Mouse (Mus musculus) limb, embryonic 15.5 days (tissue): ENCODE measurements at regions not wholly inside any gene's neighbourhood (a gene's known extent, or its start where the extent isn't known, plus 50 kb on each side); places are given as distances from the start of the nearest gene placed in this dataset.

Source experiments
- ATAC-seq: fragments of 200-750 bp; cut with Nextera tagmentation; 2 replicates; pipeline ENCODE4 v1.8.0; 2017; ENCODE audit warnings: low read depth, moderate TSS enrichment; ENCODE audit not compliant: insufficient number of reproducible peaks, low FRiP score, low TSS enrichment
- H3K27ac ChIP-seq: fragments of 300-500 bp; sonication (generic); 2 replicates; pipeline ENCODE4 v1.5.1; 2015; ENCODE audit warnings: moderate library complexity, mild to moderate bottlenecking, inconsistent platforms
- H3K27me3 ChIP-seq: fragments of 300-500 bp; sonication (generic); 2 replicates; pipeline ENCODE4 v1.6.1; 2015; ENCODE audit warnings: inconsistent platforms
- H3K36me3 ChIP-seq: fragments of 300-500 bp; sonication (generic); 2 replicates; pipeline ENCODE4 v1.6.1; 2015; ENCODE audit warnings: inconsistent platforms
- H3K4me1 ChIP-seq: fragments of 300-500 bp; sonication (generic); 2 replicates; pipeline ENCODE4 v1.6.1; 2015; ENCODE audit warnings: inconsistent platforms
- H3K4me2 ChIP-seq: fragments of 300-500 bp; sonication (generic); 2 replicates; pipeline ENCODE4 v1.6.1; 2015; ENCODE audit warnings: mild to moderate bottlenecking, inconsistent platforms
- H3K4me3 ChIP-seq: fragments of 300-500 bp; sonication (generic); 2 replicates; pipeline ENCODE4 v1.5.1; 2015; ENCODE audit warnings: mild to moderate bottlenecking, inconsistent platforms
- H3K9ac ChIP-seq: fragments of 300-500 bp; sonication (generic); 2 replicates; pipeline ENCODE4 v1.6.1; 2015; ENCODE audit warnings: inconsistent platforms
- H3K9me3 ChIP-seq: fragments of 300-500 bp; sonication (generic); 2 replicates; pipeline ENCODE4 v1.6.1; 2016; ENCODE audit warnings: inconsistent platforms
- WGBS: fragments of 180-500 bp; shearing (Covaris S2); methylation state at CpG from one replicate; pipeline ENCODE4 v1.1.7; 2015; 5-methylcytosine and 5-hydroxymethylcytosine counted together

- H3K4me3 ChIP-seq = no peak overlapping the region
- H3K4me1 ChIP-seq = no peaks in the 10 kb centered on the region
- no peak overlapping the region for H3K4me2 ChIP-seq
- ATAC-seq = no peak
- H3K9ac ChIP-seq = no peak overlapping the region
- H3K36me3 ChIP-seq = no peaks in the 10 kb centered on the region
- H3K27me3 ChIP-seq = no peaks in the 10 kb centered on the region
- no peak overlapping the region for H3K27ac ChIP-seq
- no peaks in the 10 kb centered on the region for H3K9me3 ChIP-seq
Observed at GRCm38 (mm10) chr3:159689743-159690142, 90.8 kb downstream of the Rpe65 start.

- H3K27ac ChIP-seq = no peak overlapping the region
- no peak overlapping the region for H3K4me3 ChIP-seq
- 27% methylated on average over 2 of the region's 2 CpGs for WGBS
- no peak overlapping the region for H3K9ac ChIP-seq
- no peaks in the 10 kb centered on the region for H3K4me1 ChIP-seq
- no peaks in the 10 kb centered on the region for H3K9me3 ChIP-seq
- ATAC-seq = no peak
- no peaks in the 10 kb centered on the region for H3K36me3 ChIP-seq
- H3K27me3 ChIP-seq = no peaks in the 10 kb centered on the region
- no peak overlapping the region for H3K4me2 ChIP-seq
Observed at GRCm38 (mm10) chr3:159724340-159725119, 114.9 kb upstream of the Wls start.

GRCm38 (mm10) chr3:159732201-159732600, 107.3 kb upstream of the Wls start:
- Histone ChIP-seq H3K9ac (no peak overlapping the region), H3K4me1 (no peaks in the 10 kb centered on the region), H3K4me2 (no peak overlapping the region), H3K27ac (no peak overlapping the region), H3K4me3 (no peak overlapping the region), H3K27me3 (no peaks in the 10 kb centered on the region), H3K36me3 (no peaks in the 10 kb centered on the region), H3K9me3 (no peaks in the 10 kb centered on the region)
- 48% methylated on average over 1 of the region's 1 CpGs for WGBS
- no peak for ATAC-seq

- Histone ChIP-seq H3K9ac (no peak overlapping the region), H3K27me3 (no peaks in the 10 kb centered on the region), H3K27ac (no peak overlapping the region), H3K4me2 (no peak overlapping the region), H3K4me1 (no peaks in the 10 kb centered on the region), H3K4me3 (no peak overlapping the region), H3K36me3 (no peaks in the 10 kb centered on the region), H3K9me3 (no peaks in the 10 kb centered on the region)
- ATAC-seq = no peak
Observed at GRCm38 (mm10) chr3:159733141-159733540, 106.3 kb upstream of the Wls start.

- Histone ChIP-seq H3K27ac (no peak overlapping the region), H3K4me1 (no peaks in the 10 kb centered on the region), H3K9me3 (no peaks in the 10 kb centered on the region), H3K4me2 (no peak overlapping the region), H3K9ac (no peak overlapping the region), H3K27me3 (no peaks in the 10 kb centered on the region), H3K36me3 (no peaks in the 10 kb centered on the region), H3K4me3 (no peak overlapping the region)
- no peak for ATAC-seq
- 86% methylated on average over 1 of the region's 1 CpGs for WGBS
Observed at GRCm38 (mm10) chr3:159734547-159734946, 104.9 kb upstream of the Wls start.

DNA sequence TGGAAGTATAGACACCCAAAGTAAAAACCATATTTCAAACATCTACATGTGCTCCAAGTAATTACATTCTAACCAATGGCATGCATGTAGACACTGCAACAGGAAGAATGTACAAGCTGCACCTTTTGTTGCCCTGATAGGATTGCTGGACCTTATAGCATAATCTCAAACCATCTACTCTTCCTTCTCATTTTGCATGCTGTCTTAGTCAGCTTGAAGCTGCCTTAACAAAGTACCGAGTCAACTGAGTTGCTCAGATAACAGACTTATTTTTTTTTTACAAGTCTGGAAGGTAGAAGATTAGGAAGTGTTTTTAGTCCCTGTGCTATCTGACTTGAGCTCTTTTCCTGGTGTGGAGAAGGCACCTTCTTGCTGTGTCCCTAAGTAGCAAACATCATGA, 103.4 kb upstream of the Wls start:
- Histone ChIP-seq H3K4me3 (no peak overlapping the region), H3K4me1 (no peaks in the 10 kb centered on the region), H3K4me2 (no peak overlapping the region), H3K27ac (no peak overlapping the region), H3K36me3 (no peaks in the 10 kb centered on the region), H3K9ac (no peak overlapping the region), H3K27me3 (no peaks in the 10 kb centered on the region), H3K9me3 (no peaks in the 10 kb centered on the region)
- ATAC-seq = no peak
- 72% methylated on average over 1 of the region's 1 CpGs for WGBS

GRCm38 (mm10) chr3:159740600-159741279, 98.7 kb upstream of the Wls start:
- no peak for ATAC-seq
- Histone ChIP-seq H3K9me3 (no peaks in the 10 kb centered on the region), H3K27ac (no peak overlapping the region), H3K27me3 (no peaks in the 10 kb centered on the region), H3K4me3 (no peak overlapping the region), H3K4me1 (no peaks in the 10 kb centered on the region), H3K4me2 (no peak overlapping the region), H3K36me3 (no peaks in the 10 kb centered on the region), H3K9ac (no peak overlapping the region)
- 71% methylated on average over 5 of the region's 5 CpGs for WGBS

DNA sequence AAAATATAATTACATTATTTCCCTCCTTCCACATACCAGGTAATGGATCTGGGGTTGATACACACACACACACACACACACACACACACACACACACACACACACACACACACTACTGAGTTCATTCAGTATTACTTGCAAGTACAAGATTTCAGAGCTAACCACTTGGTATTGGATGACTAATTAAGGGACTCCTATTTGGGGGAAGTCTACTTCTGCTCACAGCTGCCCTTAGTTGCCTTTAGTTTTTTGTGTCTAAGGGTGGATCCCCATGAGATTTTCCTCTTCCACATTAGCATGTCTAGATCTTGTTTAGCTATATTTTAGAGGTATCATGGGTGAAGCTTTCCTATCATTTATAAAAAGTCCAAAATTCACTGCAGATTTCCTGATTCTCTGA, 97.7 kb upstream of the Wls start:
- no peak for ATAC-seq
- H3K27me3 ChIP-seq = no peaks in the 10 kb centered on the region
- no peaks in the 10 kb centered on the region for H3K36me3 ChIP-seq
- H3K9ac ChIP-seq = no peak overlapping the region
- no peaks in the 10 kb centered on the region for H3K4me1 ChIP-seq
- H3K4me3 ChIP-seq = no peak overlapping the region
- no peaks in the 10 kb centered on the region for H3K9me3 ChIP-seq
- H3K4me2 ChIP-seq = no peak overlapping the region
- no peak overlapping the region for H3K27ac ChIP-seq

GRCm38 (mm10) chr3:159759740-159760139, 79.7 kb upstream of the Wls start:
- no peaks in the 10 kb centered on the region for H3K27me3 ChIP-seq
- no peak overlapping the region for H3K27ac ChIP-seq
- 51% methylated on average over 1 of the region's 1 CpGs for WGBS

GRCm38 (mm10) chr3:159760293-159760692, 79.2 kb upstream of the Wls start:
- no peaks in the 10 kb centered on the region for H3K4me1 ChIP-seq
- H3K36me3 ChIP-seq = no peaks in the 10 kb centered on the region
- no peaks in the 10 kb centered on the region for H3K9me3 ChIP-seq
- ATAC-seq = no peak
- no peak overlapping the region for H3K4me2 ChIP-seq
- no peak overlapping the region for H3K4me3 ChIP-seq
- H3K27me3 ChIP-seq = no peaks in the 10 kb centered on the region
- H3K9ac ChIP-seq = no peak overlapping the region
- 81% methylated on average over 2 of the region's 2 CpGs for WGBS
- H3K27ac ChIP-seq = no peak overlapping the region

More at GRCm38 (mm10) chr3:159759740-159760139, 79.7 kb upstream of the Wls start:
- ATAC-seq = no peak
- no peaks in the 10 kb centered on the region for H3K36me3 ChIP-seq
- no peak overlapping the region for H3K4me3 ChIP-seq
- H3K9ac ChIP-seq = no peak overlapping the region
- no peak overlapping the region for H3K4me2 ChIP-seq
- H3K4me1 ChIP-seq = no peaks in the 10 kb centered on the region
- H3K9me3 ChIP-seq = no peaks in the 10 kb centered on the region

GRCm38 (mm10) chr3:159760949-159761348, 78.5 kb upstream of the Wls start:
- no peak for ATAC-seq
- H3K36me3 ChIP-seq = no peaks in the 10 kb centered on the region
- H3K9ac ChIP-seq = no peak overlapping the region
- H3K27ac ChIP-seq = no peak overlapping the region
- 86% methylated on average over 2 of the region's 2 CpGs for WGBS
- no peaks in the 10 kb centered on the region for H3K4me1 ChIP-seq
- H3K27me3 ChIP-seq = no peaks in the 10 kb centered on the region
- no peak overlapping the region for H3K4me2 ChIP-seq
- H3K9me3 ChIP-seq = no peaks in the 10 kb centered on the region
- no peak overlapping the region for H3K4me3 ChIP-seq

GRCm38 (mm10) chr3:159782222-159782844, 57.1 kb upstream of the Wls start:
- Histone ChIP-seq H3K36me3 (no peaks in the 10 kb centered on the region), H3K4me3 (no peak overlapping the region), H3K9me3 (no peaks in the 10 kb centered on the region), H3K9ac (no peak overlapping the region), H3K4me2 (peak overlapping the region; percentile 22), H3K4me1 (0 out of 2 replicates have a peak, but pooled peaks cover 2% of the 10 kb centered on the region), H3K27ac (no peak overlapping the region), H3K27me3 (no peaks in the 10 kb centered on the region)
- no peak for ATAC-seq
- WGBS = 7% methylated on average over 13 of the region's 13 CpGs
